Mouse (Mus musculus) heart, postnatal 0 days (tissue): Measurements from ENCODE around the gene Med8. TPM values are rescaled to one million over a fixed set of nuclear protein-coding genes. Genes with fewer than 3 reads are reported as not detected.

ENCODE experiments used
- ATAC-seq: fragments of 200-750 bp; cut with Nextera tagmentation; 2 replicates; pipeline ENCODE4 v1.8.0; 2017; ENCODE audit warnings: low read depth, moderate number of reproducible peaks, moderate library complexity; ENCODE audit not compliant: insufficient read depth
- DNase-seq: peaks from one replicate; pipeline ENCODE4 v3.0.0-alpha.2; 2016; ENCODE audit warnings: low spot score
- H3K27ac ChIP-seq: fragments of 300-500 bp; sonication (generic); 2 replicates; pipeline ENCODE4 v1.5.1; 2014; ENCODE audit warnings: low read depth, mild to moderate bottlenecking
- H3K27me3 ChIP-seq: fragments of 300-500 bp; sonication (generic); 2 replicates; pipeline ENCODE4 v1.6.1; 2014; ENCODE audit warnings: low read length, mixed read lengths; ENCODE audit not compliant: control insufficient read depth, insufficient read depth
- H3K36me3 ChIP-seq: fragments of 300-500 bp; sonication (generic); replicated peaks from 2 replicates; pipeline ENCODE4 v1.6.1; 2014; ENCODE audit warnings: low read length, mixed read lengths; ENCODE audit not compliant: control insufficient read depth, insufficient read depth
- H3K4me1 ChIP-seq: fragments of 300-500 bp; sonication (generic); 2 replicates; pipeline ENCODE4 v1.6.1; 2014; ENCODE audit warnings: antibody characterized with exemption; ENCODE audit not compliant: control insufficient read depth, insufficient read depth
- H3K4me2 ChIP-seq: fragments of 300-500 bp; sonication (generic); 2 replicates; pipeline ENCODE4 v1.6.1; 2014; ENCODE audit warnings: low read depth, mild to moderate bottlenecking, low read length, moderate library complexity
- H3K4me3 ChIP-seq: fragments of 300-500 bp; sonication (generic); 2 replicates; pipeline ENCODE4 v1.5.1; 2014; ENCODE audit warnings: low read depth, low read length
- H3K9ac ChIP-seq: fragments of 300-500 bp; sonication (generic); replicated peaks from 2 replicates; pipeline ENCODE4 v1.6.1; 2014; ENCODE audit warnings: low read depth, low read length, mixed read lengths
- H3K9me3 ChIP-seq: fragments of 300-500 bp; sonication (generic); replicated peaks from 2 replicates; pipeline ENCODE4 v1.6.1; 2016; ENCODE audit warnings: low read length; ENCODE audit not compliant: control insufficient read depth
- CTCF ChIP-seq: IDR thresholded peaks from 2 replicates; pipeline ENCODE4 v1.5.1; 2016; ENCODE audit warnings: antibody characterized with exemption, control low read depth, low read depth
- EP300 ChIP-seq: IDR thresholded peaks from 2 replicates; pipeline ENCODE4 v1.6.1; 2016; ENCODE audit warnings: antibody characterized with exemption, low read depth
- WGBS: fragments of 180-500 bp; shearing (Covaris S2); extraction: QIAGEN DNeasy Blood & Tissue Kit; methylation state at CpG from one replicate; pipeline ENCODE4 v1.1.7; 2014; 5-methylcytosine and 5-hydroxymethylcytosine counted together
- polyA plus RNA-seq: library from polyadenylated mRNA; unstranded; fragments of >200 nt; fragmentation: Nextera tagmentation; extraction: Ambion mirVana; gene quantifications from 2 replicates; pipeline ENCODE4 v1.2.1, GENCODE M21; 2015
- total RNA-seq: library from RNA; depleted of rRNA; stranded (reverse); fragments of >200 nt; gene quantifications from 2 replicates; pipeline ENCODE4 v1.2.3, GENCODE M21; 2014; ENCODE audit warnings: low replicate concordance

The Med8 gene
- total and polyA plus RNA-seq, 2 experiments from 2014 or later, result 17.3 to 58.8 TPM

DNA sequence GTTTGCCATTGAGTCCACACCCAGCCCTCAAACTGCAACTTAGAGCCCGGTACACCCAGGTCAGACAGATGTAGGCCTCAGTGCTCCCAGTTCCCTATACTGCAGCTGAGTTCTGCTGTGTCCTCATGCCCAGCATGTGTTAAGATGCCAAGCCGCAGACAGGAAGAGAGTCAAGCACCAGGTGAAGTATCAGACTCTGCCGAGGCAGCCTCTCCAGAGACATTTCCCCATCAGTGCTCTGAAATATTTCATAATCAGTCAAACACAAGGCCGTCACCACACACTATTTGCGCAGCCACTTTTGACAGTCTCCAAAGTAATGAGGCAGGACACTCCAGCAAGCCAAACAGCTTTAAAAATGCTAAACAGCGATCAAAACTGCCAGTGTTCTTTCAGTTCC lies 10.7 kb upstream of the Med8 start:
- ATAC-seq (no peak), DNase-seq (no peak)
- peaks cover 70% of the 10 kb centered on the region for H3K36me3 ChIP-seq
- no peak overlapping the region for H3K9ac ChIP-seq
- H3K4me1 ChIP-seq, result peaks cover 23% of the 10 kb centered on the region
- H3K4me2 ChIP-seq, result no peak overlapping the region
- 90% methylated on average over 6 of the region's 6 CpGs for WGBS
- no peaks in the 10 kb centered on the region for H3K9me3 ChIP-seq
- no peak for TF ChIP-seq EP300
- no peak for TF ChIP-seq CTCF
- no peak overlapping the region for H3K27ac ChIP-seq
- no peak overlapping the region for H3K4me3 ChIP-seq
- no peaks in the 10 kb centered on the region for H3K27me3 ChIP-seq

DNA sequence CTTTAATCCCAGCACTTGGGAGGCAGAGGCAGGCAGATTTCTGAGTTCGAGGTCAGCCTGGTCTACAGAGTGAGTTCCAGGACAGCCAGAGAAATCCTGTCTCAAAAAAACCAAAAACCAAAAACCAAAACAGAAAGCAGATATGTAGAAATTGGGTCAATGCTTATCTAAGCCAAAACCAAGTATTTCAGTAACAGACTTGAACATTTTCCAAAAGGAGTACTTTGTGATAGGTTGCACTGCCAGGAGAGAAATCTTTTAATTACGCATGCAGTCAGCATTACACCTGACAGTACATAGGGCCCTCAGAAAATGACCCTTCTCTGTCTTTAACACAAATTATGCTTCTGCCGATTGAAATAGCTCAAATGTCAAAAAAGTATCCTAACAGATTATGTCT lies 7.7 kb upstream of the Med8 start:
- no peaks in the 10 kb centered on the region for H3K27me3 ChIP-seq
- WGBS, result 86% methylated on average over 3 of the region's 3 CpGs
- H3K27ac ChIP-seq, result no peak overlapping the region
- H3K4me2 ChIP-seq, result no peak overlapping the region
- no peak overlapping the region for H3K4me3 ChIP-seq
- no peaks in the 10 kb centered on the region for H3K9me3 ChIP-seq
- H3K36me3 ChIP-seq, result peaks cover 65% of the 10 kb centered on the region
- no peak for ATAC-seq
- no peaks in the 10 kb centered on the region for H3K4me1 ChIP-seq
- no peak for DNase-seq
- no peak overlapping the region for H3K9ac ChIP-seq
- TF ChIP-seq EP300 (no peak), CTCF (no peak)

DNA sequence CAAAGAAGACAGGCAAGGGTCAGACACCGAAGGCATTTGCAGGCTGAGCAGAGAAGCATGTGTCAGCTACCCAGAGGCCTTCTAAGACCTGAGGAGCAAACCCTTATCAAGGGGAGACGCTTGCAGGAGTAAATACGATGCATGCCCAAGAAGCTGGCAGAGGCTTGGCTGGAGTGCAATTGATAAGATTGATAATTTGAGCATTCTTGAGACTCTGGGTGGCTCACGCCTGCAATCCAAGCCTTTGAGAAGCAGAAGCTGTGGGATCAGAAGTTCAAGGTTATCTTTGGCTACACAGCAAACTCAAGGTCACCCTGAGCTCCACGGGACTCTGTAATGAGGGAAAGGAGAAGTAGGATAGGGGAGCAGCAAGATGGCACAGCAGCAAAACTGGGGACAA lies 7.2 kb upstream of the Med8 start:
- no peak for ATAC-seq
- H3K9ac ChIP-seq, result no peak overlapping the region

DNA sequence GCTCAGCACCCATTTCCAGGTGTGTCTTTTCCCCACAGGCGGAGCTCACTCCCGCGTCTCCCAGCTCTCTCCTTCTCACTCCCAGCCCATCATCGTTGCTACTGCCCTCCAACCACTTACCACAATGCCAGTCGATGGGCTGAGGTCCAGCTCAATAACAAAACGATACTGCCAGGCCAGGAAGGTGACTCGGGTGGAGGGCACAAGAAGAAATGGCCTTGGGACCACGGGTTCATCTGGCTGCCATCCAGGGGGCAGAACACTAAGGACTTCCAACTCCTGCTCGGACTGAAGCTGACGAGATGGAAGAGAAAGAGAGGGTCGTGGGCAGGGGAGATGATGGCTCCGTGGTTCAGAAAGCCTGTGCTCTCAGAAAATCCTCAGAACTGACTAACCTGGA lies 6.4 kb upstream of the Med8 start:
- 85% methylated on average over 12 of the region's 12 CpGs for WGBS
- peaks cover 58% of the 10 kb centered on the region for H3K36me3 ChIP-seq
- H3K27me3 ChIP-seq, result no peaks in the 10 kb centered on the region
- DNase-seq, result no peak
- no peak overlapping the region for H3K9ac ChIP-seq
- no peak overlapping the region for H3K27ac ChIP-seq
- H3K4me2 ChIP-seq, result no peak overlapping the region
- no peak overlapping the region for H3K4me3 ChIP-seq
- ATAC-seq, result no peak
- no peaks in the 10 kb centered on the region for H3K4me1 ChIP-seq
- TF ChIP-seq EP300, result no peak
- no peak for TF ChIP-seq CTCF
- no peaks in the 10 kb centered on the region for H3K9me3 ChIP-seq

More for the DNA sequence above, 7.2 kb upstream of the Med8 start:
- no peak overlapping the region for H3K4me2 ChIP-seq
- TF ChIP-seq CTCF (no peak), EP300 (no peak)
- 51% methylated on average over 5 of the region's 5 CpGs for WGBS
- H3K27me3 ChIP-seq, result no peaks in the 10 kb centered on the region
- H3K4me1 ChIP-seq, result no peaks in the 10 kb centered on the region
- no peak for DNase-seq
- peaks cover 62% of the 10 kb centered on the region for H3K36me3 ChIP-seq
- H3K27ac ChIP-seq, result no peak overlapping the region
- no peaks in the 10 kb centered on the region for H3K9me3 ChIP-seq
- no peak overlapping the region for H3K4me3 ChIP-seq

DNA sequence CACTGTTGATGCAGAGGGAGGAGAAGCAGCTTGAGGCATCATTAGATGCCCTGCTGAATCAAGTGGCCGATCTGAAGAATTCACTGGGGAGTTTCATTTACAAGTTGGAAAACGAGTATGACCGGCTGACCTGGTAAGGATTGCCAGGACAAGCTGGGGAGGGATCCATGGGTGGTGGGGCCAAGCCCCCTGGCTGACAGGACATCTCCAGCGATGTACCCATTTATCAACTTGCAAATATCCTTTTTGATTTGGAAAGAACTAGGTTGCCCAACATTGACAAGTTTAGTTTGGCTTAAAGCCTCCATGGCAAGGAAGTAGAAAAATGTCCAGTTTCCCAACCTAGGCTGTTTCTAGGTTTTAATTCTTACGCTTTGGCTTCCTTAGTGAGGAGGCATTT lies 1.7 kb downstream of the Med8 start:
- Histone ChIP-seq H3K4me2 (no peak overlapping the region), H3K9ac (no peak overlapping the region), H3K4me3 (no peak overlapping the region), H3K36me3 (peaks cover 49% of the 10 kb centered on the region), H3K9me3 (no peaks in the 10 kb centered on the region), H3K27ac (no peak overlapping the region), H3K4me1 (peaks cover 16% of the 10 kb centered on the region), H3K27me3 (no peaks in the 10 kb centered on the region)
- no peak for DNase-seq
- TF ChIP-seq EP300 (no peak), CTCF (no peak)
- ATAC-seq, result no peak
- 86% methylated on average over 5 of the region's 5 CpGs for WGBS

DNA sequence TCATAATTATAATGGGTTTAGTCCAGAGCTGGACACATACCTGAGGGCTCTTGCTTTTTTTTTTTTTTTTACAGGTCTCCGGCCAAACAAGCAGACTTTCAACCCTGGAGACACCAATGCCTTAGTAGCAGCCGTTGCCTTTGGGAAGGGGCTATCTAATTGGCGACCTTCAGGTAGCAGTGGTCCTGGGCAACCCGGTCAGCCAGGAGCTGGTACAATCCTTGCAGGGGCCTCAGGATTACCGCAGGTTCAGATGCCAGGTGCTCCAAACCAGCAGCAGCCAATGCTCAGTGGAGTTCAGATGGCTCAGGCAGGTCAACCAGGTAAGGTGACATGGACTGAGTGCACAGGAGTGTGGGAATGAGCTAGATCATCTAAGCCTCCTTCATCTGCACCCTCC lies 4.4 kb downstream of the Med8 start:
- Histone ChIP-seq H3K4me2 (no peak overlapping the region), H3K9ac (no peak overlapping the region), H3K9me3 (no peaks in the 10 kb centered on the region), H3K27ac (no peak overlapping the region), H3K36me3 (peaks cover 74% of the 10 kb centered on the region), H3K4me1 (peaks cover 12% of the 10 kb centered on the region), H3K4me3 (no peak overlapping the region), H3K27me3 (no peaks in the 10 kb centered on the region)
- TF ChIP-seq EP300 (no peak), CTCF (no peak)
- no peak for DNase-seq
- 91% methylated on average over 5 of the region's 5 CpGs for WGBS
- ATAC-seq, result no peak
